Mouse (Mus musculus) CH12.LX (cell line): ENCODE results near the gene Rbpjl. TPM values are rescaled to one million over a fixed set of nuclear protein-coding genes. Genes with fewer than 3 reads are reported as not detected.

Source experiments
- DNase-seq: peaks from one replicate; pipeline ENCODE4 v3.0.0-alpha.2; 2013; ENCODE audit errors: extremely low read depth
- H3K27ac ChIP-seq: 2 replicates; pipeline ENCODE4 v1.5.1; 2012; ENCODE audit warnings: low read depth, mild to moderate bottlenecking, control low read depth, moderate library complexity; ENCODE audit not compliant: insufficient read depth
- H3K27me3 ChIP-seq: replicated peaks from 2 replicates; pipeline ENCODE3; 2012; ENCODE audit warnings: inconsistent platforms
- H3K36me3 ChIP-seq, 2 experiments: replicated peaks in 1 of 2; 2 replicates each; pipeline versions ENCODE3 to v1.6.1; 2012; ENCODE audit warnings: inconsistent platforms in 1 of 2, low read length in 1 of 2, mild to moderate bottlenecking in 1 of 2, mixed read lengths in 1 of 2, moderate library complexity in 1 of 2; ENCODE audit not compliant: control insufficient read depth in 1 of 2, insufficient read depth in 1 of 2
- H3K4me1 ChIP-seq, 2 experiments: 2 replicates each; pipeline ENCODE4 v1.6.1; 2012; ENCODE audit warnings: inconsistent platforms in 1 of 2, moderate library complexity in 1 of 2; ENCODE audit not compliant: insufficient read depth in 2 of 2, control insufficient read depth in 1 of 2
- H3K4me2 ChIP-seq: 2 replicates; pipeline ENCODE4 v1.6.1; 2012; ENCODE audit warnings: low read depth, mild to moderate bottlenecking, control low read depth; ENCODE audit not compliant: poor library complexity, insufficient read depth, severe bottlenecking
- H3K4me3 ChIP-seq, 3 experiments: fragments of 150-350 bp in 1 of 3; sonication (generic) in 1 of 3; replicated peaks in 1 of 3; 2 replicates each; pipeline versions ENCODE3 to v1.5.1; 2011 to 2012; ENCODE audit warnings: low read depth in 2 of 3, low read length in 2 of 3, mild to moderate bottlenecking in 2 of 3, moderate library complexity in 2 of 3, control low read depth in 1 of 3, improper control_type of control experiment in 1 of 3, inconsistent platforms in 1 of 3, mixed read lengths in 1 of 3; ENCODE audit not compliant: poor library complexity in 1 of 3
- H3K79me2 ChIP-seq: replicated peaks from 2 replicates; pipeline ENCODE4 v1.6.1; 2012; ENCODE audit warnings: mild to moderate bottlenecking, moderate library complexity; ENCODE audit not compliant: control insufficient read depth, poor library complexity, insufficient read depth, severe bottlenecking; ENCODE audit errors: extremely low read depth
- H3K9ac ChIP-seq: 2 replicates; pipeline ENCODE4 v1.6.1; 2012; ENCODE audit warnings: low read depth, mild to moderate bottlenecking, control low read depth, moderate library complexity; ENCODE audit not compliant: insufficient read depth
- H3K9me3 ChIP-seq: replicated peaks from 2 replicates; pipeline ENCODE3; 2012; ENCODE audit warnings: low read length, inconsistent platforms, mixed read lengths
- CHD1 ChIP-seq: IDR thresholded peaks from 2 replicates; pipeline ENCODE4 v1.6.1; 2012; ENCODE audit warnings: low read depth, low read length, improper control_type of control experiment, inconsistent platforms
- CHD2 ChIP-seq: IDR thresholded peaks from 2 replicates; pipeline ENCODE4 v1.6.1; 2011; ENCODE audit warnings: low read length, improper control_type of control experiment
- E2F4 ChIP-seq: IDR thresholded peaks from 2 replicates; pipeline ENCODE4 v1.6.1; 2011; ENCODE audit warnings: low read depth, low read length, improper control_type of control experiment; ENCODE audit not compliant: insufficient replicate concordance
- ELF1 ChIP-seq: IDR thresholded peaks from 2 replicates; pipeline ENCODE4 v1.6.1; 2014; ENCODE audit warnings: low read depth, mild to moderate bottlenecking, inconsistent platforms, low read length, improper control_type of control experiment
- ETS1 ChIP-seq: conservative IDR thresholded peaks from 2 replicates; pipeline ENCODE4 v1.6.1; 2012; ENCODE audit warnings: low read depth, mild to moderate bottlenecking, inconsistent platforms, low read length, improper control_type of control experiment, moderate library complexity
- GABPA ChIP-seq: IDR thresholded peaks from 2 replicates; pipeline ENCODE4 v1.6.1; 2012; ENCODE audit warnings: low read depth, low read length, improper control_type of control experiment, inconsistent platforms; ENCODE audit not compliant: insufficient replicate concordance
- IRF4 ChIP-seq: IDR thresholded peaks from 2 replicates; pipeline ENCODE4 v1.6.1; 2014; ENCODE audit warnings: low read depth, mild to moderate bottlenecking, inconsistent platforms, low read length, improper control_type of control experiment
- JUN ChIP-seq: IDR thresholded peaks from 2 replicates; pipeline ENCODE4 v1.6.1; 2011; ENCODE audit warnings: low read depth, mild to moderate bottlenecking, low read length, improper control_type of control experiment, moderate library complexity; ENCODE audit not compliant: insufficient read depth
- KAT2A ChIP-seq: IDR thresholded peaks from 2 replicates; pipeline ENCODE4 v1.6.1; 2012; ENCODE audit warnings: low read length, improper control_type of control experiment, inconsistent platforms; ENCODE audit not compliant: insufficient replicate concordance
- MAX ChIP-seq: IDR thresholded peaks from 2 replicates; pipeline ENCODE4 v1.6.1; 2011; ENCODE audit warnings: low read length, improper control_type of control experiment
- MYC ChIP-seq: IDR thresholded peaks from 2 replicates; pipeline ENCODE4 v1.6.1; 2011; ENCODE audit warnings: low read depth, mild to moderate bottlenecking, improper control_type of control experiment, low read length
- NELFE ChIP-seq: IDR thresholded peaks from 2 replicates; pipeline ENCODE4 v1.6.1; 2011; ENCODE audit warnings: low read depth, low read length, improper control_type of control experiment
- POLR2A ChIP-seq: IDR thresholded peaks from 2 replicates; pipeline ENCODE4 v1.6.1; 2011; ENCODE audit warnings: low read depth, mild to moderate bottlenecking, improper control_type of control experiment, low read length
- POLR2AphosphoS2 ChIP-seq: IDR thresholded peaks from 2 replicates; pipeline ENCODE4 v1.6.1; 2011; ENCODE audit warnings: low read depth, low read length, improper control_type of control experiment
- RAD21 ChIP-seq: IDR thresholded peaks from 2 replicates; pipeline ENCODE4 v1.6.1; 2011; ENCODE audit warnings: low read depth, mild to moderate bottlenecking, low read length, improper control_type of control experiment, moderate library complexity
- UBTF ChIP-seq: IDR thresholded peaks from 2 replicates; pipeline ENCODE4 v1.6.1; 2012; ENCODE audit warnings: low read depth, mild to moderate bottlenecking, inconsistent platforms, low read length, improper control_type of control experiment, moderate library complexity
- USF2 ChIP-seq: conservative IDR thresholded peaks from 2 replicates; pipeline ENCODE4 v1.6.1; 2011; ENCODE audit warnings: low read depth, low read length, improper control_type of control experiment
- ZC3H11A ChIP-seq: IDR thresholded peaks from 2 replicates; pipeline ENCODE4 v1.6.1; 2012; ENCODE audit warnings: low read depth, mild to moderate bottlenecking, inconsistent platforms, low read length, improper control_type of control experiment
- ZKSCAN1 ChIP-seq: IDR thresholded peaks from 2 replicates; pipeline ENCODE4 v1.6.1; 2012; ENCODE audit warnings: low read depth, inconsistent platforms, low read length, improper control_type of control experiment, borderline replicate concordance
- ZNF384 ChIP-seq: IDR thresholded peaks from 2 replicates; pipeline ENCODE4 v1.6.1; 2012; ENCODE audit warnings: low read depth, low read length, improper control_type of control experiment, inconsistent platforms
- dilution Hi-C: fragments of 300-500 bp; cut with MboI; formaldehyde crosslinking; loops from 2 replicates; pipeline ENCODE4 v1.14.3; 2020; ENCODE audit warnings: low sequenced_read_pairs; ENCODE audit not compliant: extremely low pct_unique_long_range_greater_than_20kb, extremely low pct_ligation_motif_present
- in situ Hi-C: fragments of 300-500 bp; cut with MboI; formaldehyde crosslinking; loops from 3 replicates; pipeline ENCODE4 v1.14.3; 2019; ENCODE audit warnings: low sequenced_read_pairs, low pct_ligation_motif_present, low pct_unique_long_range_greater_than_20kb, mixed read lengths
- polyA plus RNA-seq: library from polyadenylated mRNA; unstranded; fragments of >175 nt; gene quantifications from 2 replicates; pipeline ENCODE4 v1.2.1, GENCODE M21; 2012; ENCODE audit warnings: low read depth; ENCODE audit not compliant: insufficient read length
- total RNA-seq, 2 experiments: library from RNA; depleted of rRNA; stranded (reverse); fragments of 300-350 nt in 1 of 2; fragments of >200 nt in 1 of 2; gene quantifications; 2 replicates each; pipeline ENCODE4 v1.2.3; 2012 to 2014

Gene Rbpjl
- total and polyA plus RNA-seq, 3 experiments = 0.08 TPM; not detected in 2

DNA sequence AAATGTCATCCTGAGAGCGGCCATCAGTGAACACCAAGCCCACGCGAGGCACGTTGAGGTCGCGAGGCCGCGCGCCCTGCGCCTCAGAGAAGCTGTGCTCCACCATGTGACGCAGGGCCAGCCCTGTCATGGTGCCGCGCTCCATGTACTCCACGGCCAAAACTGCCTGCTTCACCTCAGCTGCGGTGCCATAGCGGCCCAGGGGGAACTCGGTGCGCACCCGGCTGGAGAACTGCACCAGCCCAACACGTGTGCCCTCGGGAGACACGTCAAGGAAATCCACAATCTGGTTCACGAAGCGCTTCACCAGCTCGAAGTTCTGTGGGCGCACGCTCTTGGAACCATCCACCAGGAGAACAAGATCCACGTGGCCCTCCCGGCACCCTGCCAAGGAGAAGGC, 9.8 kb upstream of the Rbpjl start:
- in situ Hi-C loops (no loop called here), dilution Hi-C loops (no loop called here)
- H3K27ac ChIP-seq = no peak overlapping the region
- TF ChIP-seq E2F4 (no peak), UBTF (no peak), IRF4 (no peak), CHD1 (no peak), MYC (no peak), POLR2A (no peak), POLR2AphosphoS2 (no peak), MAX (no peak), ETS1 (no peak), ZKSCAN1 (no peak), KAT2A (no peak), USF2 (no peak), ZC3H11A (no peak), ELF1 (no peak), ZNF384 (no peak)
- peaks cover 69% of the 10 kb centered on the region for H3K27me3 ChIP-seq
- H3K9ac ChIP-seq = no peak overlapping the region
- H3K9me3 ChIP-seq = peaks cover 22% of the 10 kb centered on the region
- peaks cover 0 to 9% of the 10 kb centered on the region in 2 experiments; a peak in 2 of 4 replicates for H3K4me1 ChIP-seq
- H3K4me3 ChIP-seq = no peak overlapping the region
- no peak for DNase-seq
- H3K36me3 ChIP-seq = no peaks in the 10 kb centered on the region
- no peak overlapping the region for H3K4me2 ChIP-seq
- H3K79me2 ChIP-seq = no peaks in the 10 kb centered on the region

DNA sequence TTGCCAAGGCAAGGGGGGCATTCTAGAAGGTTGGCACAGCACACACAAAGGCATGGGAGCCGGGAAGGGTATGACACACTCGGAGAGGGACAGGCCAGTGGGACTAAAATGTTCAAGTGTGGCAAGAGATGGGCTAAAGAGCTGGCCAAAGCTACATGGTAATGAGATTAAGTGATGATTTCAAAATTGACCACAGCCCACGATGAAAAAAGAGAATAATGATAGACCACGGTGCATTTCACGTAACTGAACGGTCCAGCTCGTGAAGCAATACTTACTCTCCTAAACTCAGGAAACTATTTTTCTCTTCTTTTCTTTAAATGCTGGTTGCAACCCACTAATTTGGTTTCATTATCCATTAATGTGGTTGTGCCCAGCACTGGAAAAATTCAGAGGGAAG, 6.9 kb upstream of the Rbpjl start:
- Histone ChIP-seq H3K4me2 (no peak overlapping the region), H3K36me3 (no peaks in the 10 kb centered on the region), H3K27me3 (peaks cover 60% of the 10 kb centered on the region), H3K27ac (no peak overlapping the region), H3K4me3 (no peak overlapping the region), H3K9me3 (peaks cover 35% of the 10 kb centered on the region), H3K4me1 (no peaks in the 10 kb centered on the region), H3K79me2 (no peaks in the 10 kb centered on the region), H3K9ac (no peak overlapping the region)
- no peak for DNase-seq
- dilution Hi-C loops (no loop called here), in situ Hi-C loops (no loop called here)
- TF ChIP-seq GABPA = no peak
- no peak for TF ChIP-seq CHD2
- no peak for TF ChIP-seq CHD1
- no peak for TF ChIP-seq JUN
- no peak for TF ChIP-seq ETS1
- TF ChIP-seq POLR2AphosphoS2 = no peak
- TF ChIP-seq ZKSCAN1 = no peak
- no peak for TF ChIP-seq RAD21
- TF ChIP-seq NELFE = no peak
